Mouse (Mus musculus) testis, adult 2 months (tissue): ENCODE measurements at regions not wholly inside any gene's neighbourhood (a gene's known extent, or its start where the extent isn't known, plus 50 kb on each side); places are given as distances from the start of the nearest gene placed in this dataset.

Experiments used
- CTCF ChIP-seq: fragments of 200-500 bp; IDR thresholded peaks from 2 replicates; pipeline ENCODE4 v1.5.1; 2012; ENCODE audit warnings: low read depth, mild to moderate bottlenecking, inconsistent platforms, low read length, moderate library complexity; ENCODE audit not compliant: control insufficient read depth, insufficient read depth, insufficient replicate concordance
- POLR2A ChIP-seq: fragments of 200-500 bp; IDR thresholded peaks from 2 replicates; pipeline ENCODE4 v1.6.1; 2012; ENCODE audit warnings: low read depth, mild to moderate bottlenecking, inconsistent platforms, low read length, moderate library complexity; ENCODE audit not compliant: control insufficient read depth

GRCm38 (mm10) chr3:38360974-38361373 is 123.7 kb downstream of the Ankrd50 start:
- TF ChIP-seq POLR2A (no peak), CTCF (no peak)
